Mouse (Mus musculus): Measurements from ENCODE around the gene Krt24.

Krt24 gene

DNA sequence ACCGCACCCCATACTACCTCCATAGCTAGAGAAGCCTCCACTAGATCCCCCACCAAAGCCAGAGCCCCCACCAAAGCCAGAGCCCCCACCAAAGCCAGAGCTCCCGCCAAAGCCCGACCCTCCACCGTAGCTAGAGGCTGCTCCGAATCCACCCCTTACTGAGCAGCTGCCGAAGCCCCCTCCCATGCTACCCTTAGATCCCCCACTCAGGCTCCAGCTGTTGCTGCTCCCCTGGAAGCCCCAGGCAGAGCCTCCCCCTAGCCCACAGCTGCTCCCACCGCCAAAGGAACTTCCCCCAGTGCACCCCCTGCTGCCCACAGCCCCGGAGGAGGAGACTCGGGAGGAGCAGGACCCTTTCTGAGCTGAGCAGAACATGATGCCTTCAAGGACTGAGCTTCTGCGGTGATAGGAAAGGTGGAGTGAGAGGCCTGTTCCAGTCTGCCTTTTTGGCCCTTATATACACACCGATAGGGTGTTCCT is at the start of gene Krt24:
Krt24 (minus strand) TSS at position 430 of the 480 bp plus-strand sequence.
- DNase-seq, result no peak

DNA sequence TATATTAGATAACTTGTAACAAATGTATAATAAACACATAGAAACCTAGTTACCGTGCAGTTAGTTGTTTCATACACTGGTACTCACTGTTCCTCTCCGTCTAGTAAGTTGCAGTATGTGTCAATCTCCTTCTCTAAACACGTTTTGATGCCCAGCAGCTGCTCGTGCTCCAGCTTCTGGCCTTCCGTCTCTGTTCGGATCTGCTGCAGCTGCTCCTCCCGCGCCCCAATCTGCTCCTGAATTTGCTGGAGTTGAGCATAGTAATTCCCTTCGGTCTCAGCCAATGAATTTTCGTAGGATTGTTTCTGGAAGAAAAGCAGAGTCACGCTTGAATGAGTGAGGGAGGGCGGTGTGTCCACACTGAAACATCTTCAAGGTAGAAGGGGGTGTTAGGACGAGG is 48.4 kb upstream of the Krt24 start:
- DNase-seq, result no peak

DNA sequence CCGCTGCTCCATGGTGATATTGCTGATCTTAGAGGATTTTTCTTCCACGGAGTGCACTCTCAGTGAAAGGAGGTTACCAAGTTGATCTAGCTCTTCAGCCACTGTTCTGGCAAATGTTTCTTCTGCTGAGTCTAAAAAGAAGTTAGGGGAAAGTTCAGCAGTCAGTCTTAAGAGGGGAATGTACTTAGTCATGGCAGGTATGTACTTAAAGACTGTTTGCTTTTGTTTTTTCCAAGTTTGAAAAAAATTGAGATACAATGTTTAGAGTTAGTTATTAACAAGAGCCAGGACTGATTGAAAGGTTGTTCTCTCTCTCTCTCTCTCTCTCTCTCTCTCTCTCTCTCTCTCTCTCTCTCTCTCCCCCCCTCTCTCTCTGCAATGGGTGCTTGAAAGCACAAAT is 44.6 kb upstream of the Krt24 start:
- DNase-seq, result no peak

DNA sequence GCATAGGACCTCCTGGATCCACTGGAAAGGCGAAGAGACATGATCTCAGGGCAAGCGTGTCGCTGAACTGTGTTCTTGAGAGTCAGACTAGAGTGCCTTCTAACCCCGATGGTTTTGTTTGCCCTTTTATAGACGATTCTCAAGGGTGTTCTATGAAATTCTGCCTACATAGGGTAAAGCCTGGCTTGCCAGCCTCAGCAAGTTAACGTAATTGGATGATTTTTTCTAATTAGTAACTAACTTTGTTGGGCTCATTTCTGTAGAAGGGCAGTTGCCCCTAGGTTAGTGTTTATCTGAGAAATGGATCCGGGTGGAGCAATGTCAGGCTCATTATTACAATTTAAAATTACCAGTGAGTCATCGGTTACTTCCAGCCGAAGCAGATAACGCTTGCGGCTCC is 37.8 kb upstream of the Krt24 start, which contains the start of gene Krt25:
Krt25 (minus strand) TSS at position 101 of the 400 bp plus-strand sequence.
- DNase-seq, result no peak

DNA sequence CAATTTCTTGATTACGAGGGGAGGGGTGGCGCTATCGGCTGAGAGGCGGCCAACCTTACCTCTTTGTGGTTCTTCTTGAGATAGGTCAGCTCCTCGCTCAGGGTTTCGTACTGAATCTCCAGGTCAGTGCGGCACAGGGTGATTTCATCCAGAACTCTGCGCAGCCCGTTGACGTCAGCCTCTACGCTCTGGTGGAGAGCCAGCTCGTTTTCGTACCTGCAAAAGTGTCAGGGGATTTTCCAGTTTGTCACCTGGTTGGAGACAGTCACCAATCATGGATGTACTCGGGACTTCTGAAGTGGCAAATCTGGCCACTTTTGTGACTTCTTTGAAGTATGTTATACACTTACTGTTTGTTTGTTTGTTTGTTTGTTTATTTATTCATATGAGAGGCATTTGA is 36.0 kb upstream of the Krt24 start:
- no peak for DNase-seq

DNA sequence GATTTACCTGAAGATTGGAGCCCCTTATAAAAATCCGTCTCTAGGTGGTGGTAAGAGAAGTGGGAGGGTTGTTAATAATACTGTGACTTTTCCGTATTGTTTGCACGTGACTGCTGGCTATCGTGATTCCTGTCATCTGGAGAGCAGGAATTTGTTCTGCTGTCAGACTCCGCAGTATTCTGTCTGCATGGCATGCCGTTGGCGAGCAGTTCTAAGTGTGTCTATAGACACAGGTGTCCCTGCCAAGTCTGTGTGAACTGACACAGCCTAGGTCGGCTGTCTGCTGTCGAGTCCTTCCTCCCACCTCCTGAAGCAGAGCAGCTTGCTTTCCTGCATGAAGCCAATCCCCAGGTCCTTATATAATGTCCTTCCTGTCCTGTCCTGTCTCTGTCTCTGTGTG is 34.1 kb upstream of the Krt24 start:
- no peak for DNase-seq

DNA sequence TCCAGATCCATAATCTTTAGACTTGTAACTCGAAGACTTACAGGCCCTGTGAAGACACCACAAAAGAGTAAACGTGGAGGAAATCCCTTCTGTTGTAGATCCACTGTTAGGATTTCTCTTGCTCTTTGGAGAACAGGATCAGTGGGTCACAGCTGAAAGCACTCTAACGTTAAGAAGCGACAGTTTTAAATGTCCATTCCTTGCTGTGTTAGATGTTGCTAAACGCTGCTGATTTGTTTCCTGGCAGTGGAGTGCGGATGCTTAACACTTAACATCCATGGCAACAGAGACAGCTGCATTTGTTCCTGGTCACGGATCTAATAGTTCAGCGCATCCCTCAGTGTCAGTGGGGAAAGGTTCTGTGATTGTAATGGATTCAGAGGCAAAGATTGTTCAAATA is 31.5 kb upstream of the Krt24 start:
- DNase-seq, result no peak

DNA sequence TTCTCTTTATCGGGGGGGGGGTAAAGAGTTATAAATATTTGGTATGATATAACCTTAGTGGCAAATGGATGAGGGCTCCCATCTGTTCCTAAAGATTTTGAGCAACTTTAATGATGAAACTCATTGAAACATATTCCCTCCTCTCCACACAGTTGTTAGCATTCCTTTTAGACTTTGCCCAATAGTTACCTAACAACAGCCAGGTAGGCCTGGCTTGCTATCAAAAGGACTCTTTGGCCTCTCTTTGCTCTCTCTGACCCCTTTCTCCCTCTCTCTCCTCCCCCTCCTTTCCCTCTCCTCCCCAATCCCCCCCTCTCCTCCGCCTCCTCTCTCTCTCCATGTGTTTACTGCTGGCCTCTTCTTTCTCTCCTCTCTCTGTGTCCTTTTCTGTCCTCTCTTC is 29.5 kb upstream of the Krt24 start:
- no peak for DNase-seq

DNA sequence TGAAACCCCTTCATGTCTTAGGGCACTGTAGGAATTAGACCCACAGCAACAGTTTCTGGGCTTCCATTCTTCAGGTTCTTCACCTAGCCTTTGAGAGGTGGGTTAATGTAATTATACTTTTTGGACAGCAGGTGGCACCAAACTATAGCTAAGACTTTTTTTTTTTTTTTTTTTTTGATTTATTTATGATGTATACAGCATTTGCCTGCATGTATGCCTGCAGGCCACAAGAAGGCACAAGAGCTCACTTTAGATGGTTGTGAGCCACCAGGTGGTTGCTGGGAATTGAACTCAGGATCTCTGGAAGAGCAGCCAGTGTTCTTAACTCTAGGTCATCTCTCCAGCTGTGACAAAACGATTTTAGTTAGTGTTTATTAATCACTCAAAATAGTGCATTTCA is 25.8 kb upstream of the Krt24 start:
- DNase-seq, result peak; percentile 52 to 54

DNA sequence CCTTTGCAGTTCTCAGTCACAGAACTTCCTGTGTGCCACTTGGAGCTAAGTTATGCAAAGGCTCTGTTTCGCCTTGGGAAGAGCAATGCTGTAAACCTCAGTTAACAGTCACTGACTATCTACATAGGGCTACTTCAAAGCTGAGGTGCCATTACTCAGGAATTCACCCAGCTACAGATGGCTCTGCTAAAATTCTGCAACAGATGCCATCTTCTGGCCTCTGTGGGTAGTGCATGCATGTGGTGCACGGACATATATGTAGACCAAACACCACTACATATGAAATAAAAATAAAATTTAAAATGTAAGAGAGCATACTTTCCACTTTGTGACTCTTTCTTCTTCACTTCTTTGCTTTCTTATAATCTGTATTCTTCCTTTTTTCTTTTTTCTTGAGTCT is 22.5 kb upstream of the Krt24 start:
- DNase-seq, result peak; percentile 76 to 81

DNA sequence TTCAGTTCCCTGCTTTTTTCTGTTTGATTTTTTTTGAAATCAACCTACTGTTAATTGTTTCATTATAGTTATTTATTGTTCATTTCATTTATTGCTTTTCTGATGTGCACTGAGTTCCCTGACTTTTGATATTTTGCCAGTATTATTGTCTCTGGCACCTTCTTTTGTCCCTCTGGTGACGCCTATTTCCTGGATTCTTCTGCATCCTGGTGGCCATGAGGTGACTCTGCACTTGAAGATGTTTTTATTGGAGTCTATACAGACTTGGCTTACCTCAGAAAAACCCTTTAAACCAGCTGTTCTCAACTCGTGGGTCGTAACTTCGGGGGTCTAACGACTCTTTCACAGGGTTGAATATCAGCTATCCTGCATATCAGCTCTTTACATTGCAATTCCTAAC is 10.0 kb upstream of the Krt24 start:
- DNase-seq, result no peak

DNA sequence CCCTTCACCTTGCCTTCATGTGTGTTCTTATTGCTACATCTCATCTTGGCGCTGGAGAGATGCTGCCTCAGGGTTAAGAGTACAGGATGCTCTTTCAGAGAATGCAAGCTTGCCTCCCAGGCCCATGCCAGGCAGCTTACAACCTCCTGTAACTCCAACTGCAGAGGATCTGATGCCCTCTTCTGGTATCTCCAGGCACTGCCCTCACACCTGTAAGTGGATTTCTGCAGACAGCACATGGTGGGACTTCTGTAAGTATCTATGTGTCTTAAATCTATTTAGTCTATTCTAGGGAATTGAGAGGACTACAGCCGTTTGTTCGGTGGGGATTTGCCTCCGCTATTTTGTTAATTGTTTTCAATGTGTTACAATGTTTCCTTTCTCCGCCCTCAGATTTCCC is 7.8 kb upstream of the Krt24 start:
- DNase-seq, result peak; percentile 61 to 63

DNA sequence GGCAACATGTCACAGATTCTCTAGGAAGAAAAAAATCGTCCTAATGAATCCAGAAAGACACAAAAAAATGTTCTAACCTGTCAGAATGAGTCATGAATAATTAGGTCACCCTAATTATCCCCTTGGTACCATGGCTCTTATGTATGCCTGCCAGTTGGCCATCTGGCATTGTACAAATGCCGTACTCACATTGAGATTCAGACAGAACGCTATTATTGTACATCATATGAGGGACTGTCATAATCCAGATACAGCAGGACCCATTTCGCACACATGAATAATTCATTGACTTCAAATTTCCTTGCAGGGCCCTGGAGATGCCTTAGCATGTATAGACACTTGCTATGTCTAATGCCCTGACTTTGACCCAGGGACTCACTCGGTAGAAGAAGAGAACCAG is 1.1 kb downstream of the Krt24 start:
- no peak for DNase-seq

DNA sequence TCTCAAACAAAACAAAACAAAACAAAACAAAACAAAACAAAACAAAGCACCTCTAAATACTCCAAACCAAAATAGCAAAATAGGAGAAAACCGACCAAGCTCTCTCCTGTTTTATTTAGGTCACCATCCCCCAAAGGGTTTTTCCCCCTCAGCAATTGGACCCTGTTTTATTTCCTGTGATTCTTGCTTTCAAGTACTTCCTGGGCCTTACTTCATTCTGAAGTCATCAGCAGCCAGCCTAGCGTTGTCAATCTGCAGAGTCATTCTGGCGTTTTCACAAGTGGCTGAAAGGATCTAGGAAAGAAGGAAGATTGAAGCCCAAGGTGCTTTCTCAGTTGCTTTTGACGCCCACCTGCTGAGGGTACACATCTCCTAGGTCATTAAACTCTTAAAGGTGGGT is 1.7 kb downstream of the Krt24 start:
- DNase-seq, result no peak

DNA sequence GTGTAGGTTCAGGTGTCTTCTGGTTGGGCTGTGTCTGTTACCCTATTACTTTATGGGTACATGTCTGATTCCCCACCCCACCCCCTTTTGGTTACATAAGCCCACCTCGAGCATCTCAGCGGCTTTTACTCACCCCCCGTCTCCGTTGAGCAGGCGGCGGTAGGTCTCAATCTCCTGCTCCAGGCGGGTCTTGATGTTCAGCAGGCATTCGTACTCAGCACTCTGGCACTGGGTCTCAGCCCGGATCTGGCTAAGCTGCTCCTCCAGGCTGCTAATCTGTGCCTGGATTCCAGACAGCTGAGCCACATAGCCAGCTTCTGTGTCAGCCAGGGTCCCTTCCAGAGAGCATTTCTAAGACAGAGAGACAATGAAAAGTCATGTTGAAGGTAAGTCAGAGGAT is 3.9 kb downstream of the Krt24 start:
- DNase-seq, result no peak

DNA sequence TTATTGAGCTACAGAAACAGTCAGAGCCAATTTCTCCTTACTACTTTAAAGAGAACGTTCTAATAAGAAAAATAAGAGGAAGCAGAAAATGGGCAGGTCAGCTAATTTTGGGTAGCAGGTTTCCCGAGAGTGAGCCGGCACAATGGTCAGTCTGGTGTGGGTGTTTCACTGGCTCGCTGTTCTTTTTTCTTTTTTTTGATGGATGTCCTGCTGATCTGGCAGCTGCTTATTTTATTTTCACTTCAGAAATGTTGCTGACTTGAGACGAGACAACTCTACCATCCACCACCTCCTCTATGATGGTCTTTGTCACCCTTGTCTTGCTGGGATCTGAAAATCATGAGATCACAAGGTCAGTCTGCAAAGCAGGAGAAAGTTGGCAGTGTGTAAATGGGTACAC is 5.1 kb downstream of the Krt24 start:
- DNase-seq, result no peak

DNA sequence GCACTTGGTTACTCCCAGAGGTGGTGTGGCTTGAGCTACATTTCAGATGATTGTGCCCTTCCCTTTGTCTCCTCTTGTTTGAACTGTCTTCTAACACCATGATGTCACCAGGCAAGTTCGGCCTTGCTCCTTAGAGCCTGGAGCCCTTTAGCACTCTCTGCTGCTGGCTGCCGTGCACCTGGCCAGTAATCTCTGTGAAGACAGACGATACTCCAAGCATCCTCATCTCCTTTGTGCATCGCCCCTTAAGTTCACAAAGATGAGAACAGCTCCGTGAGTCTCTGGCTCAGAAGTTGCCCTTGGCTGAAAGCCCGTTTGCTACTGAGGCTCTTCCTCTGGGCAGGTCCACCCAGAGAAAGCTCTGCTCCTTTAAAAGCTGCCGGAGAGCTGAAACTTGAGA is 8.3 kb downstream of the Krt24 start:
- DNase-seq, result no peak

DNA sequence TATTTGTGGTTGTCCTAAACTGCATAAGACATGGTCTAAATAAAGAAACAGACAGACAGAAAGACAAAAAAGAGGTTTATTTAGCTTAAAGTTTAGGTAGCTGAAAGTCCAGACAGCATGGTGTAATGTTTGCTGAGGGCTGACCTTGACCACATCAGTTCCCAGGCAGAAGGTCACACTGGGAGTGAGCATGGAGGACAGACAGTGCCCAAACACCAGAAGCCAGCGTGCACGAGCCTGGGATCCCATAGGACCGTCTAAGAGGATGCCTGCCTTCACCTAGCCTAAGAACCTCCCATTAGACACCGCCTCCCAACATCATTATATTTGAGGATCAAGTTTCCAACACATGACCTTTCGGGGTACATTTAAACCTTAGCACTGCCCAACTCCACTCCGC is 9.4 kb downstream of the Krt24 start:
- no peak for DNase-seq

DNA sequence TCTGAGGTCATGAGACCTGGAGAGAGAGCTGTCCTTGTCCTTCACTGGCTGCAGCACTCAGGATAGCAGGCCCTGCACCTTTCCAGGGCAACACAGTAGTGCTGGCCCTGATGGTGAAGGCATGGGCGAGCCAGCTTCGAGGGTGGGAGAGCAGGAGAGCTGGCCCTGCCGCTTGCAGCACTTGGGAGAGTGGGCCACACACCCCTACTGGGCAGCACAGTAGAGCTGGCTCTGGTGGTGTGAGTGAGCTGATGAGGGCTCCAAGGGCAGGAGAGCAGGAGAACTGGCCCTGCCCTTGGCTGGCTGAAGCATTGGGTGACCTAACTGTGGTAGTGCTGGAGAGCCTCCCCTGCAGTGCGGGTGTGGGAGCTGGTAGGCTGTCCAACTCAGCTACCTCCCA is 12.3 kb downstream of the Krt24 start:
- DNase-seq, result no peak

DNA sequence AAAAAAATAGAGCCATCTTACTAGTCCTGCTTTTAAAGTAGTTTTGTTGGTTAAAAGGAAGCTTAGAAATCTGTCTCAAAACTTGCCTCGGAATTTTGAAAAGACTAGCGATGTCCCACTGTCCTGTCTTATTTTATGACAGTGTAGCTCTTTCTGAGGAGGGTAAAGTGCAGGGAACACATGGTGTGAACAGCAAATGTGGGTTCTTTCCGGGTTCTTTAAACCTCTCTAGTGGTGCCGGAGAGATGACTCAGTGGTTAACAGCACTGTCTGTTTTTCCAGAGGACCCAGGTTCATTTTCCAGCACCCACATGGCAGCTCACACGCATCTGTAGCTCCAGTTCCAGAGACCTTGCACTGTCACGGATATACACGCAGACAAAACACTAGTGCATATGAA is 15.9 kb downstream of the Krt24 start:
- no peak for DNase-seq

DNA sequence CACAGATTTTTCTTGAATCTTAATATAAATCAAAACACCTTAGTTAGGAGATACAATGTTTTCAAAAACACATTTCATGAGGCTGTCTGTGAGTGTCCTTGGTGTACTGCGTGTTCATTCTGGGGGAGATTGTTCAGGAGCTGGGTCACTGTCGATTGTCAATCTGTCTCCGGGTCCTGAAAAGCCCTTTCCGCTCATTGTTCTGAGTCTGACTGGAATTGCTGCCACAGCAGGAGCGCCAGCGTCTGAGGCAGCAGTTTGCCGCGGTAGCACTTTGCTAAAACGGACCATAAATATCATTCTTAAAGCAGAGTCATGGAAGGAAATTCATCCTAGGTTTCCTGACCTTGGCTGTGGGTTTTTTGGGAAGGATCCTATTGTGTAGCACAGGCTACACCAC is 19.3 kb downstream of the Krt24 start:
- DNase-seq, result no peak

DNA sequence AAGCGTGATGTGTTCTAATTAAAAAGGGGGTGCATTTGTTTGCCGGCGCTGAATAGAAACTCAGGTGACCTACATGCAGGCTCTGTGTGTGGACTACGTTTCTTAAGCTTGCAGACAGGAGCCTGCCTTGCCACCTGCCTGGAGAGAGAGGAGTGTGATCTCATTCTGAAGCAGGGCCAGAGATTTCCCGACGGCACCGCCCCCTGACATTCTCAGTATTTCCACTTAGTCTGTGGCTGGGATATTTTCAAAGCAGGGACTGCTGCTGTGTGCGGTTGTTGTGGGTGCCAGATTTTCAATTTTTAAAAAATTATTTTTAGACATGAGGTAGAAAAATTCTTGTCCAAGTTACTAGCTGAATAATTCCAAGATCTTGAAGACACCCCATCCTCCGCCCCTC is 19.8 kb downstream of the Krt24 start:
- no peak for DNase-seq

DNA sequence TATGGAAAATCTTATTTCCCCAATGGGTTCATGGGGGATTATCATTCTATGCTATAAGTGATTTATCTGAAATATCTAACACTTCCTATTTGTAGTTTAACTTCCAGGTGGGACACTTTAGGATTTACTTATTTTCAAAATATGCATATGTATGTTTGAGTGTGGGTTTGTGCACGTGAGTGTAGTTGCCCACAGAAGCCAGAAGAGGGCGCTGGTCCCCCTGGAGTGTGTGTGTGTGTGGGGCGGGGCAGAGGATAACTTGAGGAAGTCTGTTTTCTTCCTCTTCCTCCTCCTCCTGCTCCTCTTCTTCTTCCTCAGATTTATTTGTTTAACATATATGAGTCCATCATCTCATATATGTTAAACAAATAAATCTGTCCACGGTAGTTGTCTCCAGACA is 28.8 kb downstream of the Krt24 start:
- DNase-seq, result peak; percentile 9 to 23

DNA sequence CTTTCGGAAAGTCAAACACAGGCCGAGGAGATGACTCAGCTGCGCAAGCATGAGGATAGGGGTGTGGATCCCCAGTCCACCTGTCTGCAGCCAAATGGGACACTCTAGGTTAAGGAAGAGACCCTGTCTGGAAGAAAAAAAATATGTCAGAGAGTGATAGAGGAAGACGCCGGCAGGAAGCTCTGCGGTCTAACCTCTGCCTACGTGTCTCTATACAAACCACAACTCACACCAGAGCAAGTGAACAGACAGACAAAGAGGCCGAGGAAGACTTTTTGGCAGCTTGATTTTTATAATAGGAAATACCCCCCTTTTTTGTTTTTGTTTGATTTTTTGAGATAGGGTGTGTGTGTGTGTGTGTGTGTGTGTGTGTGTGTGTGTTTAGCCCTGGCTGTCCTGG is 29.7 kb downstream of the Krt24 start:
- DNase-seq, result no peak

DNA sequence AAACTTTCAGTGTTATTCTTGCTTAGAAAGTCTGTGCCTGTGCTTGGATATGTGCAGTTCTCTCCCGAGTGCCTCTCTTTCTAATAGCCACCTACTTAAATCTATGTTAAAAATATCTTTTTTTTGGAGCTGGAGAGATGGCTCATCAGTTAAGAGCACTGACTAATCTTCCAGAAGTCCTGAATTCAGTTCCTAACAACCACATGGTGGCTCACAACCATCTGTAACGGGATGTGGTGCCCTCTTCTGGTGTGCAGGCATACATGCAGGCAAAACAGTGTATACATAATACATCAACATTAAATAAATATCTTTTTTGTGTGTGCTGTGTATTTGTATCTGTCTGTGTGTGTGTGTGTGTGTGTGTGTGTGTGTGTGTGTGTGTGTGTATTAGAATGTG is 31.2 kb downstream of the Krt24 start:
- DNase-seq, result no peak

DNA sequence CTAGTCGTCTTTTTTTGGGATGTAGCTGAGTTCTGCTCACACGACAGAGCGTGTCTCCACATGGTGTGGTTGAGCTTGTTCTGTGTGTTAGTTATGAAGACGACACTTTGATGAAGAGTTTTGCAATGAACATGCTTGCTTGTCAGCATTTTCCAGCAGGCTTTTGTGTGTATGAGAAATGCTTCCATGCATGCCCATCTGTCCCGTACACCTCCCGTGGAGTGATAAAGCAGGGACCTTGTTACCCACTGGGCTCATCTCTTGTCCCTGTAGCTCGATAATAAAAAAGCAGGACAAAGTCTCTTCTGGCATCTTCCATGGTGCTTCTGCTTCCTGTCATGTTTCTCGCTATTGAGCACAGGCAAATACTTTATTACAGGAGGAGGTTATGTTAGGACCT is 32.4 kb downstream of the Krt24 start:
- DNase-seq, result no peak

All from B cell, adult 2 months (primary cell).